Mouse (Mus musculus) stomach, postnatal 0 days (tissue): ENCODE measurements at regions not wholly inside any gene's neighbourhood (a gene's known extent, or its start where the extent isn't known, plus 50 kb on each side); places are given as distances from the start of the nearest gene placed in this dataset.

ENCODE experiments used
- CTCF ChIP-seq: IDR thresholded peaks from 2 replicates; pipeline ENCODE4 v1.5.1; 2016; ENCODE audit warnings: antibody characterized with exemption, low read depth, mild to moderate bottlenecking, moderate library complexity
- EP300 ChIP-seq: optimal IDR thresholded peaks from 2 replicates; pipeline ENCODE3; 2016; ENCODE audit warnings: antibody characterized with exemption

DNA sequence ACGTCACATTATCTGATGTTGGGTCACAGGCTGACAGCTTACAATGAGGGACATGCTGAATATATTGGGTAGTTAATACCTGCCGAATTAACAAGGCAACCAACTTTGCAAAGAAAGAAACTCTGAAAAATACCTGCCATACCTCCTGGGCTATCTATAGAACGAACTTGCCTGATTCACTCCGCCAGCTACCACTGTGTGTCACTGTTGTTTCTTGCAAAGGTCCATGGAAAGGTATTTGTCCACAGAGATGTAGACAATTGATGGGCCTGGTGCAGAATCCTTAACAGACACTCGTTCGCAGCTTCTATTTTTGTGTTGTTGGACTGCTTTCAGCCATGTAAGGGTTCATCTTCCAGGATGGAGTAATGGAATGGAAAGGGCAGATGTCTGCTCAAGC is 226.4 kb upstream of the Tmco5 start:
- peak; percentile 58 for TF ChIP-seq CTCF
- no peak for TF ChIP-seq EP300
